Mouse (Mus musculus) lung, postnatal 0 days (tissue): ENCODE measurements at regions not wholly inside any gene's neighbourhood (a gene's known extent, or its start where the extent isn't known, plus 50 kb on each side); places are given as distances from the start of the nearest gene placed in this dataset.

Experiments used
- CTCF ChIP-seq: IDR thresholded peaks from 2 replicates; pipeline ENCODE4 v1.5.1; 2016; ENCODE audit warnings: antibody characterized with exemption, mild to moderate bottlenecking
- EP300 ChIP-seq: IDR thresholded peaks from 2 replicates; pipeline ENCODE4 v1.6.1; 2016; ENCODE audit warnings: antibody characterized with exemption, mild to moderate bottlenecking, control low read depth

- TF ChIP-seq CTCF: no peak
- TF ChIP-seq EP300: no peak
Observed at GRCm38 (mm10) chr15:36924171-36924570, 83.4 kb downstream of the Zfp706 start.
